Mouse (Mus musculus): Measurements from ENCODE around the gene Olfr688. TPM values are rescaled to one million over a fixed set of nuclear protein-coding genes. Genes with fewer than 3 reads are reported as not detected.

Olfr688 gene
- polyA plus RNA-seq (2015; fragmentation: Nextera tagmentation; extraction: Ambion mirVana) = not detected in 2 replicates

- no peak within 1 kb of the TSS for H3K9ac ChIP-seq (replicated peaks; ENCODE audit: low read depth, low read length)
- no peak within 1 kb of the TSS for H3K4me2 ChIP-seq (ENCODE audit: low read length)
- no peaks in the 10 kb centered on the region for H3K4me1 ChIP-seq (replicated peaks; ENCODE audit: control insufficient read depth, insufficient read depth, low read length)
- H3K36me3 ChIP-seq (ENCODE audit: control insufficient read depth, insufficient read depth) = no peaks in the 10 kb centered on the region
- WGBS = 81% methylated on average over 6 of the region's 6 CpGs
- no peak for ATAC-seq
- no peak within 1 kb of the TSS for H3K4me3 ChIP-seq (replicated peaks; ENCODE audit: low read length)
- H3K9me3 ChIP-seq (ENCODE audit: control insufficient read depth, low read length) = no peaks in the 10 kb centered on the region
- H3K27me3 ChIP-seq (replicated peaks; ENCODE audit: control insufficient read depth, insufficient read depth, low read length) = no peaks in the 10 kb centered on the region
- no peak within 1 kb of the TSS for H3K27ac ChIP-seq (ENCODE audit: low read length)
These were observed at the start of gene Olfr688 for GRCm38 (mm10) chr7:105287795-105288194. TSS of gene Olfr688 (plus strand) at chr7:105288095.

- no peak overlapping the region for H3K9ac ChIP-seq (replicated peaks; ENCODE audit: low read depth, low read length)
- H3K36me3 ChIP-seq (ENCODE audit: control insufficient read depth, insufficient read depth) = no peaks in the 10 kb centered on the region
- H3K4me2 ChIP-seq (ENCODE audit: low read length) = no peak overlapping the region
- no peaks in the 10 kb centered on the region for H3K9me3 ChIP-seq (ENCODE audit: control insufficient read depth, low read length)
- H3K4me3 ChIP-seq (replicated peaks; ENCODE audit: low read length) = no peak overlapping the region
- ATAC-seq = no peak
- no peaks in the 10 kb centered on the region for H3K27me3 ChIP-seq (replicated peaks; ENCODE audit: control insufficient read depth, insufficient read depth, low read length)
- no peak overlapping the region for H3K27ac ChIP-seq (ENCODE audit: low read length)
- WGBS = 85% methylated on average over 3 of the region's 3 CpGs
- H3K4me1 ChIP-seq (replicated peaks; ENCODE audit: control insufficient read depth, insufficient read depth, low read length) = no peaks in the 10 kb centered on the region
These were observed 40.2 kb upstream of the Olfr688 start for GRCm38 (mm10) chr7:105247671-105248070.

- WGBS = 65% methylated on average over 1 of the region's 1 CpGs
- ATAC-seq = no peak
- H3K9ac ChIP-seq (replicated peaks; ENCODE audit: low read depth, low read length) = no peak overlapping the region
- no peak overlapping the region for H3K4me3 ChIP-seq (replicated peaks; ENCODE audit: low read length)
- no peaks in the 10 kb centered on the region for H3K4me1 ChIP-seq (replicated peaks; ENCODE audit: control insufficient read depth, insufficient read depth, low read length)
- no peak overlapping the region for H3K27ac ChIP-seq (ENCODE audit: low read length)
- H3K27me3 ChIP-seq (replicated peaks; ENCODE audit: control insufficient read depth, insufficient read depth, low read length) = no peaks in the 10 kb centered on the region
- H3K4me2 ChIP-seq (ENCODE audit: low read length) = no peak overlapping the region
- H3K36me3 ChIP-seq (ENCODE audit: control insufficient read depth, insufficient read depth) = no peaks in the 10 kb centered on the region
- no peaks in the 10 kb centered on the region for H3K9me3 ChIP-seq (ENCODE audit: control insufficient read depth, low read length)
These were observed 39.7 kb upstream of the Olfr688 start for GRCm38 (mm10) chr7:105248197-105248596.

- Histone ChIP-seq H3K4me2 (ENCODE audit: low read length) (no peak overlapping the region), H3K9me3 (ENCODE audit: control insufficient read depth, low read length) (no peaks in the 10 kb centered on the region), H3K9ac (replicated peaks; ENCODE audit: low read depth, low read length) (no peak overlapping the region), H3K4me1 (replicated peaks; ENCODE audit: control insufficient read depth, insufficient read depth, low read length) (no peaks in the 10 kb centered on the region), H3K4me3 (replicated peaks; ENCODE audit: low read length) (no peak overlapping the region), H3K27me3 (replicated peaks; ENCODE audit: control insufficient read depth, insufficient read depth, low read length) (no peaks in the 10 kb centered on the region), H3K27ac (ENCODE audit: low read length) (no peak overlapping the region), H3K36me3 (ENCODE audit: control insufficient read depth, insufficient read depth) (no peaks in the 10 kb centered on the region)
- 65% methylated on average over 5 of the region's 5 CpGs for WGBS
- no peak for ATAC-seq
These were observed 31.2 kb upstream of the Olfr688 start for GRCm38 (mm10) chr7:105256656-105257055.

GRCm38 (mm10) chr7:105272426-105272825, 15.5 kb upstream of the Olfr688 start:
- H3K27ac ChIP-seq (ENCODE audit: low read length) = no peak overlapping the region
- whole genome bisulfite sequencing = 72% methylated on average over 7 of the region's 7 CpGs
- H3K4me3 ChIP-seq (replicated peaks; ENCODE audit: low read length) = no peak overlapping the region
- H3K4me1 ChIP-seq (replicated peaks; ENCODE audit: control insufficient read depth, insufficient read depth, low read length) = no peaks in the 10 kb centered on the region
- no peak overlapping the region for H3K4me2 ChIP-seq (ENCODE audit: low read length)
- peak; percentile 50 for ATAC-seq
- no peaks in the 10 kb centered on the region for H3K27me3 ChIP-seq (replicated peaks; ENCODE audit: control insufficient read depth, insufficient read depth, low read length)
- no peaks in the 10 kb centered on the region for H3K36me3 ChIP-seq (ENCODE audit: control insufficient read depth, insufficient read depth)
- no peaks in the 10 kb centered on the region for H3K9me3 ChIP-seq (ENCODE audit: control insufficient read depth, low read length)
- H3K9ac ChIP-seq (replicated peaks; ENCODE audit: low read depth, low read length) = no peak overlapping the region

GRCm38 (mm10) chr7:105290051-105290450, 2.2 kb downstream of the Olfr688 start:
- H3K4me2 ChIP-seq (ENCODE audit: low read length) = no peak overlapping the region
- no peaks in the 10 kb centered on the region for H3K9me3 ChIP-seq (ENCODE audit: control insufficient read depth, low read length)
- H3K4me3 ChIP-seq (replicated peaks; ENCODE audit: low read length) = no peak overlapping the region
- H3K27ac ChIP-seq (ENCODE audit: low read length) = no peak overlapping the region
- ATAC-seq = no peak
- H3K4me1 ChIP-seq (replicated peaks; ENCODE audit: control insufficient read depth, insufficient read depth, low read length) = no peaks in the 10 kb centered on the region
- H3K36me3 ChIP-seq (ENCODE audit: control insufficient read depth, insufficient read depth) = no peaks in the 10 kb centered on the region
- H3K9ac ChIP-seq (replicated peaks; ENCODE audit: low read depth, low read length) = no peak overlapping the region
- H3K27me3 ChIP-seq (replicated peaks; ENCODE audit: control insufficient read depth, insufficient read depth, low read length) = no peaks in the 10 kb centered on the region

- Histone ChIP-seq H3K9ac (replicated peaks; ENCODE audit: low read depth, low read length) (no peak within 1 kb of the TSS), H3K27me3 (replicated peaks; ENCODE audit: control insufficient read depth, insufficient read depth, low read length) (no peaks in the 10 kb centered on the region), H3K4me1 (replicated peaks; ENCODE audit: control insufficient read depth, insufficient read depth, low read length) (no peaks in the 10 kb centered on the region), H3K36me3 (ENCODE audit: control insufficient read depth, insufficient read depth) (no peaks in the 10 kb centered on the region), H3K9me3 (ENCODE audit: control insufficient read depth, low read length) (no peaks in the 10 kb centered on the region), H3K27ac (ENCODE audit: low read length) (no peak within 1 kb of the TSS), H3K4me2 (ENCODE audit: low read length) (no peak within 1 kb of the TSS), H3K4me3 (replicated peaks; ENCODE audit: low read length) (no peak within 1 kb of the TSS)
- no peak for ATAC-seq
- whole genome bisulfite sequencing = 64% methylated on average over 1 of the region's 1 CpGs
These were observed 23.0 kb downstream of the Olfr688 start, which contains the start of gene Olfr689 for GRCm38 (mm10) chr7:105310865-105311264. TSS of gene Olfr689 (plus strand) at chr7:105311165.

GRCm38 (mm10) chr7:105325302-105325701, 37.4 kb downstream of the Olfr688 start:
- no peak overlapping the region for H3K27ac ChIP-seq (ENCODE audit: low read length)
- no peak for ATAC-seq

GRCm38 (mm10) chr7:105334004-105334403, 46.1 kb downstream of the Olfr688 start, which contains the start of gene Olfr690:
TSS of gene Olfr690 (minus strand) at chr7:105334104.
- no peak for ATAC-seq
- H3K27me3 ChIP-seq (replicated peaks; ENCODE audit: control insufficient read depth, insufficient read depth, low read length) = no peaks in the 10 kb centered on the region
- no peaks in the 10 kb centered on the region for H3K4me1 ChIP-seq (replicated peaks; ENCODE audit: control insufficient read depth, insufficient read depth, low read length)
- WGBS = 81% methylated on average over 1 of the region's 1 CpGs
- no peaks in the 10 kb centered on the region for H3K9me3 ChIP-seq (ENCODE audit: control insufficient read depth, low read length)
- no peak within 1 kb of the TSS for H3K27ac ChIP-seq (ENCODE audit: low read length)
- no peaks in the 10 kb centered on the region for H3K36me3 ChIP-seq (ENCODE audit: control insufficient read depth, insufficient read depth)
- no peak within 1 kb of the TSS for H3K4me2 ChIP-seq (ENCODE audit: low read length)
- no peak within 1 kb of the TSS for H3K9ac ChIP-seq (replicated peaks; ENCODE audit: low read depth, low read length)
- no peak within 1 kb of the TSS for H3K4me3 ChIP-seq (replicated peaks; ENCODE audit: low read length)

More at GRCm38 (mm10) chr7:105325302-105325701, 37.4 kb downstream of the Olfr688 start:
- Histone ChIP-seq H3K4me3 (replicated peaks; ENCODE audit: low read length) (no peak overlapping the region), H3K9ac (replicated peaks; ENCODE audit: low read depth, low read length) (no peak overlapping the region), H3K9me3 (ENCODE audit: control insufficient read depth, low read length) (no peaks in the 10 kb centered on the region), H3K36me3 (ENCODE audit: control insufficient read depth, insufficient read depth) (no peaks in the 10 kb centered on the region), H3K4me1 (replicated peaks; ENCODE audit: control insufficient read depth, insufficient read depth, low read length) (no peaks in the 10 kb centered on the region), H3K27me3 (replicated peaks; ENCODE audit: control insufficient read depth, insufficient read depth, low read length) (no peaks in the 10 kb centered on the region), H3K4me2 (ENCODE audit: low read length) (no peak overlapping the region)
- WGBS = 83% methylated on average over 2 of the region's 2 CpGs

Data from forebrain, embryonic 16.5 days (tissue).